Mouse (Mus musculus) right cerebral cortex, postnatal 36 days (tissue): Measurements from ENCODE around the gene Chd1.

Experiments used
- DNase-seq, 2 experiments: peaks; one replicate each; pipeline ENCODE4 v3.0.0; 2022; ENCODE audit warnings: low spot score in 2 of 2, mixed read lengths in 1 of 2

The Chd1 gene

GRCm38 (mm10) chr17:15812136-15812778 lies 107.5 kb downstream of the Chd1 start:
- no peak for DNase-seq

- no peak for DNase-seq
These were observed 109.0 kb downstream of the Chd1 start for GRCm38 (mm10) chr17:15813658-15814212.

- DNase-seq: no peak
These were observed 110.7 kb downstream of the Chd1 start for GRCm38 (mm10) chr17:15815312-15816018.

GRCm38 (mm10) chr17:15816379-15817095 lies 111.8 kb downstream of the Chd1 start:
- no peak for DNase-seq

GRCm38 (mm10) chr17:15817096-15817450 lies 112.3 kb downstream of the Chd1 start:
- DNase-seq: no peak

- no peak for DNase-seq
These were observed 112.9 kb downstream of the Chd1 start for GRCm38 (mm10) chr17:15817634-15818033.

GRCm38 (mm10) chr17:15818372-15818771 lies 113.6 kb downstream of the Chd1 start:
- no peak for DNase-seq

GRCm38 (mm10) chr17:15820146-15820545 lies 115.4 kb downstream of the Chd1 start:
- DNase-seq: no peak

- no peak for DNase-seq
These were observed 116.0 kb downstream of the Chd1 start for GRCm38 (mm10) chr17:15820761-15821160.

GRCm38 (mm10) chr17:15821706-15822105 lies 116.9 kb downstream of the Chd1 start:
- DNase-seq: no peak
